Mouse (Mus musculus) hematopoietic stem cell, adult 5-6 weeks (primary cell): Measurements from ENCODE around the gene Dph1. TPM values are rescaled to one million over a fixed set of nuclear protein-coding genes. Genes with fewer than 3 reads are reported as not detected.
"Not testable (repeated sequence)": the region's sequence is repeated elsewhere in the genome, so short reads cannot be mapped to it uniquely, and the experiment has no call there.

ENCODE experiments used
- ATAC-seq, 2 experiments: fragments of 125-278 bp in 1 of 2; replicated peaks in 1 of 2; 2 replicates each; pipeline ENCODE4 v1.8.0; 2016 to 2017; ENCODE audit warnings: inconsistent platforms in 2 of 2, mild to moderate bottlenecking in 2 of 2, moderate number of reproducible peaks in 2 of 2, low read depth in 1 of 2, moderate TSS enrichment in 1 of 2; ENCODE audit not compliant: low FRiP score in 2 of 2, poor library complexity in 2 of 2, severe bottlenecking in 2 of 2, insufficient read depth in 1 of 2, low TSS enrichment in 1 of 2
- total RNA-seq: library from RNA; stranded (forward); fragments of 172-1452, 232-1000 nt; gene quantifications from 2 replicates; pipeline ENCODE4 v1.2.3, GENCODE M21; 2017

Dph1 gene
- total RNA-seq, 1 experiment from 2014 or later: 14.0 TPM

GRCm38 (mm10) chr11:75190371-75190724 is 693 bp downstream of the Dph1 start:
- ATAC-seq: peak; percentile 86 to 89

- ATAC-seq: peak in 1 of 2 experiments; percentile 3; a peak in 1 of 4 replicates
Measured at GRCm38 (mm10) chr11:75189713-75190370, 1.2 kb downstream of the Dph1 start.

GRCm38 (mm10) chr11:75184986-75185385 is 6.1 kb downstream of the Dph1 start:
- ATAC-seq: no peak

- ATAC-seq: no peak
Measured at GRCm38 (mm10) chr11:75184573-75184972, 6.5 kb downstream of the Dph1 start.

- ATAC-seq: no peak
Measured at GRCm38 (mm10) chr11:75183917-75184570, 7.0 kb downstream of the Dph1 start.

- peak; percentile 95 to 97 for ATAC-seq
Measured at GRCm38 (mm10) chr11:75178672-75179208, 12.3 kb downstream of the Dph1 start, which contains the start of gene Ovca2. Gene Ovca2 (minus strand): TSS chr11:75178835.

- no peak for ATAC-seq
Measured at GRCm38 (mm10) chr11:75178011-75178410, 13.0 kb downstream of the Dph1 start.

GRCm38 (mm10) chr11:75174574-75174973 is 16.5 kb downstream of the Dph1 start:
- not testable (repeated sequence) for ATAC-seq

GRCm38 (mm10) chr11:75173799-75174165 is 17.3 kb downstream of the Dph1 start:
- no peak for ATAC-seq

GRCm38 (mm10) chr11:75173095-75173798 is 17.8 kb downstream of the Dph1 start:
- peak; percentile 12 to 53; a peak in 3 of 4 replicates for ATAC-seq

GRCm38 (mm10) chr11:75172151-75173094 is 18.6 kb downstream of the Dph1 start:
- peak in 1 of 2 experiments; percentile 1; a peak in 1 of 4 replicates for ATAC-seq

- no peak for ATAC-seq
Measured at GRCm38 (mm10) chr11:75171186-75171865, 19.7 kb downstream of the Dph1 start.

- peak; percentile 54 to 73 for ATAC-seq
Measured at GRCm38 (mm10) chr11:75170136-75170751, 20.8 kb downstream of the Dph1 start.

GRCm38 (mm10) chr11:75169405-75170080 is 21.5 kb downstream of the Dph1 start, which contains the start of gene Hic1:
Gene Hic1 (minus strand): TSS chr11:75169519.
- no peak for ATAC-seq

GRCm38 (mm10) chr11:75168590-75169361 is 22.3 kb downstream of the Dph1 start:
- peak; percentile 11 to 13; a peak in 1 of 4 replicates for ATAC-seq
